Mouse (Mus musculus) neural tube, embryonic 12.5 days (tissue): ENCODE data around the gene Elmod3. TPM values are rescaled to one million over a fixed set of nuclear protein-coding genes. Genes with fewer than 3 reads are reported as not detected.
"Not testable (repeated sequence)": the region's sequence is repeated elsewhere in the genome, so short reads cannot be mapped to it uniquely, and the experiment has no call there.

Experiments
- ATAC-seq: fragments of 200-750 bp; cut with Nextera tagmentation; 2 replicates; pipeline ENCODE4 v1.8.0; 2017; ENCODE audit warnings: low read depth, mild to moderate bottlenecking, moderate TSS enrichment, moderate library complexity; ENCODE audit not compliant: low FRiP score
- H3K27ac ChIP-seq: fragments of 300-500 bp; sonication (generic); 2 replicates; pipeline ENCODE4 v1.5.1; 2016
- H3K27me3 ChIP-seq: fragments of 300-500 bp; sonication (generic); replicated peaks from 2 replicates; pipeline ENCODE4 v1.6.1; 2016; ENCODE audit warnings: mild to moderate bottlenecking
- H3K36me3 ChIP-seq: fragments of 300-500 bp; sonication (generic); 2 replicates; pipeline ENCODE4 v1.6.1; 2016; ENCODE audit warnings: mild to moderate bottlenecking
- H3K4me1 ChIP-seq: fragments of 300-500 bp; sonication (generic); 2 replicates; pipeline ENCODE4 v1.6.1; 2016
- H3K4me2 ChIP-seq: fragments of 300-500 bp; sonication (generic); replicated peaks from 2 replicates; pipeline ENCODE4 v1.6.1; 2016; ENCODE audit warnings: mild to moderate bottlenecking
- H3K4me3 ChIP-seq: fragments of 300-500 bp; sonication (generic); 2 replicates; pipeline ENCODE4 v1.5.1; 2016
- H3K9ac ChIP-seq: fragments of 300-500 bp; sonication (generic); 2 replicates; pipeline ENCODE4 v1.6.1; 2016; ENCODE audit warnings: mild to moderate bottlenecking
- H3K9me3 ChIP-seq: fragments of 300-500 bp; sonication (generic); 2 replicates; pipeline ENCODE4 v1.6.1; 2016; ENCODE audit warnings: mild to moderate bottlenecking
- WGBS: fragments of 180-500 bp; shearing (Covaris S2); methylation state at CpG from one replicate; pipeline ENCODE4 v1.1.7; 2016; 5-methylcytosine and 5-hydroxymethylcytosine counted together
- polyA plus RNA-seq: library from polyadenylated mRNA; unstranded; fragments of >200 nt; fragmentation: Nextera tagmentation; extraction: Ambion mirVana; gene quantifications from 2 replicates; pipeline ENCODE4 v1.2.1, GENCODE M21; 2016

Elmod3 gene
- polyA plus RNA-seq, 1 experiment from 2014 or later: 17.2 TPM

DNA sequence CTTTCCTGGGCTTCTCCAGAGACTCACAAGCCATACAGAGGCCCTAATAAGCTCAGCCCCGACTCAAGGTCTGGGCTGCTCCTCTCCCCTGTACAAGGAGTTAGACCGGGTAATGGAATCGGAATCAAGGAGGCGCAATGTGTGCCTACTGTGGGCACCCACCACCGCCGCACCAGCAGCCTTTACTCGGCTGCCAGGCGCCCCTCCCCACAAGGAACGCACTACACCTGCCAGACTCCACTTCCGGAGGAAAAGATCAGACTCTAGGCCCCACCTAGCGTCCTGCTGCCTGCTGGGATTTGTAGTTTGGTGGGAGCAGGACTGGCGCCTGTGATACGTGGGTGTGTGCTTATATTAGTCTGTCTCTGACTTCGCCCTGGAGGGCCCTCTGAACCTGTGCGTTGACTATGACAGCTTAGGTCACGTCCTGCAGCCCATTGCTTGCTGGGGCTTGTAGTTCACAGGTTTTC lies 59.6 kb downstream of the Elmod3 start:
- H3K9ac ChIP-seq: peak overlapping the region; percentile 59
- 2% methylated on average over 16 of the region's 16 CpGs for WGBS

DNA sequence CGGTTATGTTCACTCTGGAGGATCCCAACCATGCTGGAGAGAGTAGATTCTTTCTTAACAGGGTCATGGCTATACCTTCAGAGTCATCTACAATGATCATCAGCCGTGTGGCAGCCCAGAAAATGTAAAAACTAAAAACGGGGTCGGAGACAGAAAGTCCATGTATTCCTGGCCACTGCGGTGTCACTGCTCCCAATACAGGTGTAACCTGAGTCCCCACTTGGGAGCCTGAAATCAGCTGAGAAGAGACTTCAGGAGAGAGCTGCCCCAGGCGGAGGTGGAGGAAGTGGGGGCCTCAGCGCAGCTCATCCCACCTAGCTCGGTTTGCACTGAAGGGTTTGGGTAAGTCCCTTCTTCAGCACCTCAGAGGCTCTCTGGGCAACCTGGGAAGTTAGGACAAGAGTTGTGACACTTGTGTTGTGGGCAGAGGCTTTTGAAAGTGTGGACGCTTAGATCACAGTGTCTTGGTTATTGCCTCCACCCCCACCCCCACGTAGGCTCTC lies 60.2 kb downstream of the Elmod3 start:
- no peak overlapping the region for H3K27ac ChIP-seq
- peaks cover 9% of the 10 kb centered on the region; the same call in 1 of the 2 replicates for H3K4me1 ChIP-seq
- H3K9me3 ChIP-seq: no peaks in the 10 kb centered on the region
- H3K4me3 ChIP-seq: peak overlapping the region; percentile 39
- H3K27me3 ChIP-seq: no peaks in the 10 kb centered on the region
- ATAC-seq: no peak
- WGBS: 53% methylated on average over 10 of the region's 10 CpGs
- H3K36me3 ChIP-seq: no peaks in the 10 kb centered on the region
- H3K9ac ChIP-seq: peak overlapping the region; percentile 59
- H3K4me2 ChIP-seq: peak overlapping the region; percentile 66

More for the DNA sequence above, 59.6 kb downstream of the Elmod3 start:
- ATAC-seq: peak; percentile 87
- H3K4me2 ChIP-seq: peak overlapping the region; percentile 66
- H3K4me3 ChIP-seq: peak overlapping the region; percentile 39
- no peaks in the 10 kb centered on the region for H3K36me3 ChIP-seq
- H3K9me3 ChIP-seq: no peaks in the 10 kb centered on the region
- H3K4me1 ChIP-seq: peaks cover 13% of the 10 kb centered on the region; the same call in 1 of the 2 replicates
- no peak overlapping the region for H3K27ac ChIP-seq
- H3K27me3 ChIP-seq: no peaks in the 10 kb centered on the region

DNA sequence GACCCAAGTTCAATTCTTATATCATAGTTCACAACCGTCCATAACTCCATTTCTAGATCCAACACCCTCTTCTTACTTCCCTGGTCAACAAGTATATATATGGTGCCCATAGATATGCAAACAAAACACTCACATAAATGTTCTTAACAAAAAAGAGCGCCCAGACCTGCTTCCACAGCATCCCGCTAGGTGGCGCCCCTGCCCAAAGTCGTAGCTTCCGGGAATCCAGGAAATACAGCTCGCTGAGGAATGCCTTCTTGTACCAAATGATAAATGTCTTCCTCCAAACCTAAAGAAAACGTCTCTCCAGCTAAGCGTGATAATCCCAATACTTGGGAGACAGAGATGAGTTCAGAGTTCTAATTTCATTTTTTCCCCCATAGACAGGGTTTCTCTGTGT lies 63.0 kb downstream of the Elmod3 start:
- Histone ChIP-seq H3K4me1 (peaks cover 11% of the 10 kb centered on the region; the same call in 1 of the 2 replicates), H3K27ac (no peak overlapping the region), H3K4me2 (peak overlapping the region; percentile 49), H3K9ac (no peak overlapping the region), H3K27me3 (no peaks in the 10 kb centered on the region), H3K9me3 (no peaks in the 10 kb centered on the region), H3K36me3 (no peaks in the 10 kb centered on the region), H3K4me3 (no peak overlapping the region)
- 3% methylated on average over 9 of the region's 9 CpGs for WGBS
- ATAC-seq: no peak

DNA sequence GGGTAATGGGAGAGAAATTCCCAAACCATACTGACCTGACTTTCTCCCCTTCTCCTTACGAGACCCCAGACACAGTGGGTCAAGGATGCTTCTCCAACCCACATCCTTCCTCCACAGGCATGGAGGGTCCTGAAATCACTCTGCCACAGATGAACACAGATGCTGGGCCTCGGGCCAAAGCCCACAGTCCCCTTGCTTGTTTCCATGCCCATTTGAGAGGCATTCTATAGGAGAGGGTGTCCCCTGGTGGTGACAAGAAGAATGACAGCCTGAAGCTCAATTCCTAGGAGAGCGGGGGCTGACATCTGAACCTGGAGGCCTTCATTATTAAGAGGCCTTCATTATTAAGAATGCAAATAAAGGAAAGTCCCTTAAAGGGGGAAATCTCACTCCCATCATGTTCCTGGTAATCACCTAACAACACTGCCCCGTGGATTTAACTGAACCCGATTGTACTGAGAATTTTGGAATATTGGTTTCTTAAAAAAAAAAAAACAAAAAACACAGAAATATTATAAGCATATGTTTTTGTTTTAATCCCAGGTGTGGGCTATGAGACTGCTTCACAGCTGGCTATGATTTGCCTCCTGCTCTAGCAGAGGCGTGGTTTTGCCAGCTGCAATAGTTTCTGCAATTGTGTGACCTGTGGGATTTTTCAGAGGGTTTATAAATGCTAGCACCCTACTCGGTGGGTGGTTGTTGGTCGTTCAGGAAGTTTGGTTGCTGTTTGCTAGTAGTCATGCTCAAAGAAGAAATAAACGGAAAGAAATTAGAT lies 64.0 kb downstream of the Elmod3 start:
- Histone ChIP-seq H3K9me3 (no peaks in the 10 kb centered on the region), H3K27me3 (no peaks in the 10 kb centered on the region), H3K4me2 (no peak overlapping the region), H3K4me3 (no peak overlapping the region), H3K36me3 (no peaks in the 10 kb centered on the region), H3K27ac (no peak overlapping the region), H3K9ac (no peak overlapping the region), H3K4me1 (peaks cover 11% of the 10 kb centered on the region; the same call in 1 of the 2 replicates)
- peak; percentile 71 for ATAC-seq
- WGBS: 41% methylated on average over 9 of the region's 9 CpGs

DNA sequence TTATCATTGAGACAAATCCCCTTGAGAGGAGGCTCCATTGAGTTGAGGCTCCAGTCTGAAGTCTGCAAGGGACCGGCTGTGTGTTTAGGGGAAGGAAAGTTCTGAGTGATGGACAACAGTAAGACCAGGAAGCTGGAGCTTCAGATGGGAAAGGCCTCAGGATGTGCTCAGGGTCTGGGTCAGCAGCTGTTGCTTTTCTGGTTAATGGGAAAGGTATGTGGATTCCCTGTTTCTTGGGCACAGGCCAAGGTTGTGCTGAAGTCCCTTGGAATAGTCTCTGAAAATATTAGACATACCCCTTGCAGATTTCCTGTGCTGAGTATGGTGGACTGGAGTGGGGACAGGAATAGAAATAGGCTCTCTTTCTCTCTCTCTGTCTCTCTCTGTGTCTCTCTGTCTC lies 64.7 kb downstream of the Elmod3 start:
- not testable (repeated sequence) for H3K27me3 ChIP-seq, H3K4me2 ChIP-seq, H3K36me3 ChIP-seq, H3K9me3 ChIP-seq, H3K9ac ChIP-seq, H3K4me3 ChIP-seq, H3K27ac ChIP-seq
- peaks cover 11% of the 10 kb centered on the region for H3K4me1 ChIP-seq
- WGBS: 68% methylated on average over 1 of the region's 1 CpGs
- ATAC-seq: 0 out of 2 replicates have a peak, but pooled peaks have one; percentile 10

DNA sequence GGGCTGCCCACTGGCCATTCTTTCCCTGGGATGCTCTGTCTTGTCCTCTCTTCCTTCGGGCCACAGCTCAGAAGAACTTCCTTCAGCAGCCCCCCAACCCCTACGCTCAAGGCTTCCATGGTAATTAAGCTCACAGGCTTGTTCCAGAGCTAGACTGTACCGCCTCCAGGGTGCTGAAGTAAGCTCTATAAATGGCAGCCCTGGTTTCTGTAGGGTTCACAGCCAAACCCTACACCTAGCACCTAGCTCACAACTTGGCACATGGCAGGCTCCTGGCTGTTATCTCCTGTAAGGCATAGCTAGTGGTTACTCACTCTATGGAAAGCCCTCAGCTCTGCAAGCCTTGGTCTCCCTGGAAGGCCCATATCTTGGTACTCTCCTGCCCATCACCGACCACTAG lies 65.6 kb downstream of the Elmod3 start:
- ATAC-seq: no peak
- H3K4me1 ChIP-seq: peaks cover 5% of the 10 kb centered on the region; the same call in 1 of the 2 replicates
- WGBS: 79% methylated on average over 4 of the region's 4 CpGs
- H3K9me3 ChIP-seq: no peaks in the 10 kb centered on the region
- H3K36me3 ChIP-seq: no peaks in the 10 kb centered on the region
- no peak overlapping the region for H3K4me2 ChIP-seq
- no peak overlapping the region for H3K9ac ChIP-seq
- no peaks in the 10 kb centered on the region for H3K27me3 ChIP-seq
- H3K27ac ChIP-seq: no peak overlapping the region
- no peak overlapping the region for H3K4me3 ChIP-seq

DNA sequence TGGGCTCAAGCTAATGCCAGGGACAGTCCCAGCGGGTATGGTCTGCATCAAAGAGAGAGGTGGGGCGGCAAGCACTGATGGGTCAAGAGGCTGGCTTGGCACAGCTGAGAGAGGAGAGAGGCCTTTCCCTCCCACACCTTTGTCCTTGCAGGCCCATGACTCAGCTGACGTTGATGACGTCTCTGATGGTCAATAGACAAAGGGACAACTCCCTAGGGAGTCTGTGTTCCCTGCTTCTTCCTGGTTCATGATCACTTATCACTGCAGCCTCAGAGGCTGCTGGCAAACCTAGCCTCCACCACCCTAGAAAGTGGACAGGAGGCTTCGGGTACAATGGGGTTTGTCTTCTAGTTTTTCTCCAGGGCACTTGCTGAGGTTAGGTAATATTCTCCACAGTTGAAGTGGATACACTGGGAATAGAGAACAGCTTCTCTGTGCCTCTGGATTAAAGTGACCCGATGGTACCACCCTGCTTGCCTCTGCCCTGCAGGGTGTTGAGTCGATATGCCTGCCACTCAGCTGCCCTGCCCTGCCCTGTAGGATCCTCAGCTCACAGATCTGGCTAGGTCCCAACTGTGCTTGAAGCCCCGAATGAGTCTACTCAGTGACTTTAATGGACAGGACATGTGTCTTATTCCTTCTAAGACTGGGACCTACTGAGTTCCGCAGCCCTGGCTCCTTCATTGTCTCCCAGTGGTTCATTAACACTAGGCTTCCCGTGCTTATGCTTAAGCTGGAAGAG lies 69.6 kb downstream of the Elmod3 start:
- ATAC-seq: no peak
- Histone ChIP-seq H3K36me3 (no peaks in the 10 kb centered on the region), H3K27me3 (no peaks in the 10 kb centered on the region), H3K4me1 (peaks cover 5% of the 10 kb centered on the region; the same call in 1 of the 2 replicates), H3K4me2 (no peak overlapping the region), H3K4me3 (no peak overlapping the region), H3K9ac (no peak overlapping the region), H3K27ac (no peak overlapping the region), H3K9me3 (no peaks in the 10 kb centered on the region)
- WGBS: 79% methylated on average over 10 of the region's 10 CpGs

DNA sequence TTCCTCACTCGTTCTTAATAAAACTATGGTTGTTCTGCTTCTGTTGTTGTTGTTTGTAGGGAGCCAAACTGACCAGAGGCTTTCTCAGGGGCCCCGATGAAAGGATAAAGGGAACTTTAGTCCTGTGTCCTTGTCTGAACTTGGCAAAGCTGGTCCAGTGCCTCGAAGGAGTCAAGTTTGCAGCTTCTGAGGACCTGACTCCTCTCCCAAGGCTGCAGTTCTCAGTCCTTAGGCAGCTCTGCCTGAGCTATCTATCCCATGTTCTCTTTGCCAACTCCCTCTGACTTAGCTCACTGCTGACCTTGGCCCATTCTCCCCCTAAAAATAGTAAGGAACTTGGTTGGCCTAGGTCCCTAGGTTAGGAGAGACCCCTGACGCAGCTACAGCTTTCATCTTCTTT lies 71.1 kb downstream of the Elmod3 start:
- 84% methylated on average over 4 of the region's 4 CpGs for WGBS
- no peak for ATAC-seq
- no peak overlapping the region for H3K9ac ChIP-seq
- no peaks in the 10 kb centered on the region for H3K27me3 ChIP-seq
- H3K4me3 ChIP-seq: no peak overlapping the region
- no peak overlapping the region for H3K4me2 ChIP-seq
- no peaks in the 10 kb centered on the region for H3K9me3 ChIP-seq
- no peaks in the 10 kb centered on the region for H3K36me3 ChIP-seq
- no peak overlapping the region for H3K27ac ChIP-seq
- peaks cover 3% of the 10 kb centered on the region; the same call in 1 of the 2 replicates for H3K4me1 ChIP-seq

DNA sequence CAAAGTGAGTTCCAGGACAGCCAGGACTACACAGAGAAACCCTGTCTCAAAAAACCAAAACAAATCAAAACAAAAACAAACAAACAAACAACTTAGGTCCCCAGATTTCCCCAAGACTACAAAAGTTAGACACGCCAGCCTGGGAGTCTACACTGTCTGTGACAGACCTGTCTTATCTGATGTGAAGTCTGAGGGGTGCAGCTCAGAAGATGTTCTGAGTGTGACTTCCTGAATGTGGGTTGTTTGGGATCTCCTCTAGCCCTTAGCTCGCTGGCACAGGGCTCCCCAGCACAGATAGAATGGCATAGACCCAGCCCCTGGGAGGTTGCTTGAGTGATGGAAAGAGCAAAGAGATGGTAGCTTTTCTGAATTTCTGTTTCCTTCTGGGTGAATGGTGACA lies 74.1 kb downstream of the Elmod3 start:
- no peak for ATAC-seq
- 82% methylated on average over 2 of the region's 2 CpGs for WGBS
- H3K4me3 ChIP-seq: no peak overlapping the region
- H3K9me3 ChIP-seq: no peaks in the 10 kb centered on the region
- no peak overlapping the region for H3K9ac ChIP-seq
- no peak overlapping the region for H3K4me2 ChIP-seq
- no peaks in the 10 kb centered on the region for H3K27me3 ChIP-seq
- H3K4me1 ChIP-seq: peaks cover 24% of the 10 kb centered on the region
- no peak overlapping the region for H3K27ac ChIP-seq
- no peaks in the 10 kb centered on the region for H3K36me3 ChIP-seq

DNA sequence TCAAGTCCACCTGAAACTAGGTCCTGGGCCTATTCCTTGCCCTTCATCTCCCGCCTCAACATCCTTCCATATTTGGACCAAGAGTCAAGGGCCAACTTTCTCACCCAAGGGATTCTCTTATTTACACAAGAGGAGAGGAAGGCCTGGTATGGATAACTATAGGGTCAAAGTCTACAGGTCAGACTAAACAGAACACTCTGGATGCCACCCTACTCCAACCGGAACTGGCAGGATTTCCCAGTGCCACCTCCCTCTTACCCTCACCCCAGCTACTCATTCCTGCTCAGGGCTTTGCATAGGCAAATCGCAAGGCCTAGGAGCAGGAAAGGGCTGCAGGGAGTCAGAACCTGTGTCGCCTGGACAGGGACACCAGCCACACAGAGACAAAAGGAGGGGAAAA lies 75.0 kb downstream of the Elmod3 start:
- Histone ChIP-seq H3K9me3 (no peaks in the 10 kb centered on the region), H3K27ac (no peak overlapping the region), H3K9ac (no peak overlapping the region), H3K4me2 (no peak overlapping the region), H3K36me3 (no peaks in the 10 kb centered on the region), H3K27me3 (no peaks in the 10 kb centered on the region), H3K4me1 (peaks cover 29% of the 10 kb centered on the region), H3K4me3 (no peak overlapping the region)
- ATAC-seq: no peak
- 73% methylated on average over 4 of the region's 4 CpGs for WGBS

DNA sequence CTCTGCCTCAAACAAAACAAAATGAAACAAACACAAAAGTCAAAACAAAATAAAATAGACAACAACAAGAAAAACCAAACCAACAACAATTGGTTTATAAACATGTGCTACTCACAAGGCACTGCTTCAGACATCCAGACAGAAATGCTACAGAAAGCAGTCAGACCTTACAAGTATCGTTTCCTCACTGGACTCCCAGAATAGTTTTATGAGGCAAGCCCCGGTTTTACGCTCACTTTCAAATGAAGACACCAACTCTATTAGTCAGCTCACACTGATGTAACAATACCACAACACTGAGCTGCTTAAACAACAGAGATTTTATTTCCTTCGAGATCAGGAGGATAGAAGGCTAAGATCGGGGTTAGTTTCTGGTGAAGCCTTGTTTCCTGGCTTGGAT lies 75.9 kb downstream of the Elmod3 start:
- Histone ChIP-seq H3K27me3 (no peaks in the 10 kb centered on the region), H3K4me1 (peaks cover 29% of the 10 kb centered on the region), H3K4me3 (no peak overlapping the region), H3K36me3 (no peaks in the 10 kb centered on the region), H3K9ac (no peak overlapping the region), H3K9me3 (no peaks in the 10 kb centered on the region), H3K4me2 (no peak overlapping the region), H3K27ac (no peak overlapping the region)
- ATAC-seq: no peak
- 65% methylated on average over 5 of the region's 5 CpGs for WGBS

DNA sequence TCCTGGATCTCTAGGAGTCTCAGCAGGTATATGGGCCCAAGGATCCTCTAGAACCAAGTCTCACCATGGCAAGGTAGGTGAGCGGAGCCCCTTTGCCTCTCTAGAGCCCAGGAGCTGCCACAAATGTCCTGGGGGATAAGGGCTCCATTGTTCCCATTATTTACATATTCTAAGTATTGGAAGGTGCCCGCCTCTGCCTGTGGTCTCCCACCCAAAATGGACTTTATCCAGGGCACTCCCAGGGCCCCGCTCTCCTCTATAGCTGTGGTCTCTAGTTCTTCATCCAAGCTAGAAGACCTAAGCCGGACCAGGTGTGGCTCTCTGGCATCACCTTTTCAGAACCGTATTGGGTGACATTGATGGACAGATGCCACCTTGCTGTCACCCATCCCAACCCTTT lies 76.6 kb downstream of the Elmod3 start, which contains the start of gene Sh2d6:
TSS of gene Sh2d6 (minus strand) at position 101 of the 400 bp plus-strand sequence.
- Histone ChIP-seq H3K27ac (peak within 1 kb of the TSS; percentile 79), H3K36me3 (no peaks in the 10 kb centered on the region), H3K9me3 (no peaks in the 10 kb centered on the region), H3K4me3 (no peak within 1 kb of the TSS), H3K27me3 (no peaks in the 10 kb centered on the region), H3K4me2 (no peak within 1 kb of the TSS), H3K9ac (no peak within 1 kb of the TSS), H3K4me1 (peaks cover 29% of the 10 kb centered on the region)
- no peak for ATAC-seq
- 90% methylated on average over 5 of the region's 5 CpGs for WGBS
